Mouse (Mus musculus): ENCODE data around the gene Adamtsl2.
A peak's percentile ranks its signal among the peaks of the same experiment; 100 is the strongest.

Gene Adamtsl2

GRCm38 (mm10) chr2:27079152-27079584 lies at the start of gene Adamtsl2:
Adamtsl2 (plus strand) TSS chr2:27079379.
- peak; percentile 83 to 85 for DNase-seq (ENCODE audit: low spot score in 2 of 2)

GRCm38 (mm10) chr2:27032361-27032760 lies 46.8 kb upstream of the Adamtsl2 start:
- DNase-seq (ENCODE audit: low spot score in 2 of 2) = no peak

GRCm38 (mm10) chr2:27036003-27036402 lies 43.2 kb upstream of the Adamtsl2 start:
- DNase-seq (ENCODE audit: low spot score in 2 of 2) = no peak

DNA sequence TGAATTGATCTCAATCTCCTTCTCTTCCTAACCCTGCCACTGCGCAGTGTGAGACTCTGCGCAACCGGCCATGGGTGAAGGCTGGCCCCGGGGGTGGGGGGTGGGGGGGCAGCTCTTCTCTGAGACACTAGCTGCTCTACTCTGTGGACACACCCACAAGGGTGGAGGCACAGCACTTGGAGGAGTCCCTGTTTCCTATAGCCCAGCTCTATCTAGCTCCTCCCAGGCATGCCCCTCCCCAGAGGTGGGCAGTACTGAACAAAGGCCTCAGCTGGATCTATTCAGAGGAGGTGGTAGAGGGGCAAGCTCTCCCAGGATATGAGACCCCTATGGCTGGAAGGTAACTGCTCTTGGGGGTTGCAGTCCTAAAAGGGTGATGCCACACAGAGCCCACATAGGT lies 42.2 kb upstream of the Adamtsl2 start:
- no peak for DNase-seq (ENCODE audit: low spot score in 2 of 2)

- DNase-seq (ENCODE audit: low spot score in 2 of 2) = peak; percentile 83 to 90
These were observed 40.6 kb upstream of the Adamtsl2 start for GRCm38 (mm10) chr2:27038596-27038995.

- no peak for DNase-seq (ENCODE audit: low spot score in 2 of 2)
These were observed 39.9 kb upstream of the Adamtsl2 start for GRCm38 (mm10) chr2:27039286-27039685.

DNA sequence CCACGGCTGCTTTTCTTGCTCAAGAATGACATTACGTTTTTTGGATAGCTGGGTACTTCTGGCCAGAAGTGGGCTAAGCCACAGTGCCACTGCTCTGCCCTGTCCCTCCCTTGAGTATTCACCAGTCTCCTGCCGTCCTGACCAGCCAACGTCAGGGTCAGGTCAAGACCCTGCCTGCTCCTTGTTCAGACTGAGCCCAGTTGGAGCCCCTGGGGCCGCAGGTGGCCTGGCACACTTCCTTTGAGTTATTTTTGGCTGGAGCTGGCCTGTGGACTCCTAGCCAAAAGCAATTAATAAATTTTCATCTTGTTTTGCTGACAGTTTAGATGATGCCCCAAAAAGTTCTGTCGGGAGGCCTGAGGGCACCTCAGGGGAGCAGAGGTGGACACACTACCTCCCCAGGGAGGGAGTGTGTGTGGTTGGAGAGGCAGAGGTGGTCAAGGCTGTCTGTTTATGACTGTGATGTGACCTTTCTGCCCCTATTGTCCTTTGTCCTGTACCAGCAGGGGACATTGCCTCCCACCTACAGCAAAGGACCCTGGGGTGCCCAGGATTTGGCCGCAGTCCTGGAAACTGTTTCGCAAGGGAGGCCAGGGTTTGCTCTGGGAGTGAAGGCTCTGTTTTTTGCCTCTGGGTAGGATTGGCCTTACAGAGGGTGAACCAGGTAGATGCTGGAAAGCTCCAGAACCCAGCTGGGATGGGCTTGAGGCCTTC lies 36.9 kb upstream of the Adamtsl2 start:
- no peak for DNase-seq (ENCODE audit: low spot score in 2 of 2)

GRCm38 (mm10) chr2:27043461-27043860 lies 35.7 kb upstream of the Adamtsl2 start:
- peak; percentile 92 to 94 for DNase-seq (ENCODE audit: low spot score in 2 of 2)

- DNase-seq (ENCODE audit: low spot score in 2 of 2) = no peak
These were observed 35.0 kb upstream of the Adamtsl2 start for GRCm38 (mm10) chr2:27044166-27044565.

- DNase-seq (ENCODE audit: low spot score in 2 of 2) = no peak
These were observed 34.5 kb upstream of the Adamtsl2 start for GRCm38 (mm10) chr2:27044641-27045040.

DNA sequence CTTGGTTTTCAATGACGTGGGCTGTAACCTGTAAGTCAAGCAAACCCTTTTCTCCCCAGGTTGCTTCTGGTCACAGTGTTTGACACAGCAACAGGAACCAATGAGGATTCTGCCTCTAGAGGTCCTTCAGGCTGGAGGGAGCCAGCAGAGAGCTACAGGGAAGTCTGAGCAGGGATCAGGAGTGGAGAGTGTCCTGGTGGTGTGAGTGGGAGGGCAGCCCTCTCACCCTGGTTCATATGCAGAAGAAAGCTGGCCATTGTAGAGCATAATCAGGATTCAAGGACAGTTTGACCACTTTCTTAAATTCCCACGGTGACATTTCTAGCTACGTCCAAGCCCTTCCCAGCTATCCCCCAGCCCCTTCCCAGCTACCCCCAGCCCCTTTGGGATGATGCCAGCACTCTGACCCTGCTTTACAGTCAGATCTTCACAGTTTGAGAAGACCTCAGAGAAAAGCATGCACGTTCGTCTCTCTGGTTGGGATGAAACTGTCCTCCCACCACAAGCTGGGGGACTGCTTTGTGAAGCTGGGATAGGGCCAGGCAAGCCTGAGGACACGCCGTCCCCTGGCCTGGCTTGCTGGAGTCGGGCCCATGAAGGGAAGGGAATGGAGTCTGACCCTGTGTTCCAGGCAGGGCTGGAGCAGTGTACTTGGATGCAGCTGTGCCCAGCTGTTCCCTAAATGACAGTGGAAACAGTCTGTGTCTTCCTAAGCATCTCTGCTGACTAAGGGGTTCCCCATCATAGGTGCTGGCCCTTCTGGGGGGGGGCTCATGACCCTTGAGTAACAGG lies 33.0 kb upstream of the Adamtsl2 start:
- peak; percentile 63 to 75 for DNase-seq (ENCODE audit: low spot score in 2 of 2)

DNA sequence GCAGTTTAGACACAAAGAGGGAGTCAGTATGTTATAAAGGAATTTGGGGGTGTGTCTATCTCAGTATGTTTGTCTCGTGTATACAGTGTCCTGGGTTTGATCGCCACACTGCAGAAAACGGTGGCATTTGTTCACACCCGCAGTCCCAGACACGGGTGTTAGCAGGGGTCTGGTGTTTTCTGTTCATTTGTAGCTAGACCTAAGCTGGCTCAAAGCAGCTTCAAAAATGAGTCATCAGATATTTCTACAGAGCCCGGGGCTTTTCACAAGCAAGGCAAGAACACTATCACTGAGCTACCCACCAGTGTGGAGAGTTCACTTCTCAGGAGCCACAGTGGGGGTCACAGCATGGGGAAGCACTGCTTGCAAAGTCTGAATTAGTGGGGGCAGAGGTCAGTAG lies 29.8 kb upstream of the Adamtsl2 start:
- no peak for DNase-seq (ENCODE audit: low spot score in 2 of 2)

DNA sequence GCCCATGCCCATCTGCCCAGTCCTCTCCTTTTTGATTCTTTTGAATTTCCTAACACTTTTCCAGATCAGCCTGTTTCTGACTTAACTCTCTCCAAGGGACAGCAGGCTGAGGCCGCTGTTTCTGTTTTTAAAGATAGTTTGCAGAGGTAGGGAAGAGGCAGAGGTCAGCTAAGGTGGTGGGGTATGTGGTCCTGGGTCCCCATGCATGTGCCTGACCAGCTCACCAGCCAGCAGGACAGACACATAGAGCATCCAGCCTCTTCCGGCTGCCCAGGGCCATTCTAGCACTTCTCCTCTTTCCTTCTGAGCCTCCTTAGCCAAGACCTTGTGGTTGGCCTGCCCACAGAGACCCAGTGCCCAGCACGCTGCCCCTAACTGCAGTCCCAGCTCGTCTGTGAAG lies 20.9 kb upstream of the Adamtsl2 start:
- no peak for DNase-seq (ENCODE audit: low spot score in 2 of 2)

GRCm38 (mm10) chr2:27058751-27059150 lies 20.4 kb upstream of the Adamtsl2 start:
- DNase-seq (ENCODE audit: low spot score in 2 of 2) = no peak

GRCm38 (mm10) chr2:27059187-27059586 lies 20.0 kb upstream of the Adamtsl2 start:
- no peak for DNase-seq (ENCODE audit: low spot score in 2 of 2)

DNA sequence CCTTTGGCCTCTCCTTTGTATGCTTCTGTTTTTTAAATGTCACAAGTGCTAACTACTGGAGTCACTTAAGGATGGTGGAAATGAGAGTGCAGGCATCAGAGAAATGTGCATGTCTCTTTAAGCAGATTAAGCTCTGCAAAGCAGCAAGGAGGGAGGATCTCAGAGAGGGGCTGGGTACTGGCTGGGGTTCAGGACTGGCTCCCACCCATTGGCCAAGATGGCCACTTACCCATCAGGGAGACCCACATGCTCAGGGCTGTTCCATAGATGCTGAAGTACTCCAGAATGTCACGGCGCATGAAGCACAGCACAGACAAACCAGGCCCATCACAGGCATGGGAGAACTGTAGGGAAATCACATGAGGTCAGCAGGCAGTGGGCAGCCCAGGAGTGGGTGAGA lies 12.1 kb upstream of the Adamtsl2 start:
- DNase-seq (ENCODE audit: low spot score in 2 of 2) = no peak

DNA sequence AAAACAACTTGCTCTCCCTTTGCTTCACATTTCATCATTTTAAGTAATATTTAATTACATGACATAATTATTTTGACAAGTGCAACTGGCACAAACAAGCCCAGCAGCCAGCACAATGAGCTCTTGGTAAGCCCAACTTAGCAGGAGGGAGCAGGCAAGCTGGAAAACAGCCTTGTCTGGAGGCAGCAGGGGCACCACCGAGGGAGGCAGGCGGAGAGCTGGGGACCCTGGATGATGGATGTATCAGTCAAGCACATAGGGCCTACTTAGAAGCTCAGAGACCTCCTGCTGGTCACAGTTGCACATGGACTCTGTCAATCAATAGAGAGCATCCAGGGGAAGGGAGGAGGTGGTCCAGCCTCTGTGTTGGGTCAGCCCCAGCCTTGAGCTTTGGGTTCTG lies 11.2 kb upstream of the Adamtsl2 start:
- DNase-seq (ENCODE audit: low spot score in 2 of 2) = no peak

DNA sequence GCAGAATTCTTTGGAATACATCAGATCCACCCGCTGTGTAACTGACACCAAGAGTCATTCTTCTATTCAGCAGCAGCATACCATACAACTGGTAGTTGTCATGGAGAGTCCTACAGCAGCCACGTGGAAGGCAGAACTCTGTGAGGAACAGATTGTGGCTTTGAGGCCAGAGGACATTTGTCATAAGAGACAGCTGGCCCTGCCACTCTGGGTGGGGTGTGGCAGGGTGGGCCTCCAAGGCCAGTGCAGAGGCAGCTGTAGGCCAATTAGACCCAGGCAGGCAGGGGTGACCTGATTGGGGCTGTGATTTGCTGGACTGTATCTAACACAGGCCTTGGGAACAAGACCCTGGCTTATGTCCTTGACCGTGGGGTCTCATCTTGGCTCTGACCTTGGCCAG lies 9.5 kb upstream of the Adamtsl2 start:
- DNase-seq (ENCODE audit: low spot score in 2 of 2) = no peak

DNA sequence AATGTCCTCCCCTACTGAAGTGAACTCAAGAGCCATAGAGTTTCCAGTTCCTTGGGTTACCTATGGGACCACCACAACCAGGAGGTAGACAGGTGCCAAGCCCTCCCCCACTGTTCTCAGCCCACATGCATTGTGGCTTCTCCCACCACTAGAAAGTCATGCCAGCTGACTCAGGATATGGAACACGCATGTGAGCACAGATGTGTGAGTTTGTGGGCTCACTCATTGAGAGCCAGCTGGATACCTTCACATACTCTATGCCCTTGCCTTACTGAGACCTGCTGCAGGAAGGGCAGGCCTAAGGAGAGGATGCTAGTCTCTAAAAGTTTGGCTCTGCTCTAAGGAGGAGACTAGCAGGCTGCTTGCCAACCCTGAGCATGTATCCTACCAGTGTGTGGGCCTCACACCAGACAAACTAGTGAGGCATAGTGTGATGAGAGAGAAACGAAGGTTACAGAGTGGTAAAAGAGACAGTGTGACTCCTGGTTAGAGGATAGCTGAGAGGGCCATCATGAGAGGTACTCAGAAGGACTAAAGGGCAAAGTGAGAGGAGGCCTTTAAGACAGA lies 8.8 kb upstream of the Adamtsl2 start:
- no peak for DNase-seq (ENCODE audit: low spot score in 2 of 2)

- peak; percentile 97 to 98 for DNase-seq (ENCODE audit: low spot score in 2 of 2)
These were observed 8.0 kb upstream of the Adamtsl2 start for GRCm38 (mm10) chr2:27071137-27071536.

- DNase-seq (ENCODE audit: low spot score in 2 of 2) = no peak
These were observed 7.2 kb upstream of the Adamtsl2 start, which contains the start of gene Mymk for GRCm38 (mm10) chr2:27071978-27072377. Mymk (minus strand) TSS chr2:27072179.

DNA sequence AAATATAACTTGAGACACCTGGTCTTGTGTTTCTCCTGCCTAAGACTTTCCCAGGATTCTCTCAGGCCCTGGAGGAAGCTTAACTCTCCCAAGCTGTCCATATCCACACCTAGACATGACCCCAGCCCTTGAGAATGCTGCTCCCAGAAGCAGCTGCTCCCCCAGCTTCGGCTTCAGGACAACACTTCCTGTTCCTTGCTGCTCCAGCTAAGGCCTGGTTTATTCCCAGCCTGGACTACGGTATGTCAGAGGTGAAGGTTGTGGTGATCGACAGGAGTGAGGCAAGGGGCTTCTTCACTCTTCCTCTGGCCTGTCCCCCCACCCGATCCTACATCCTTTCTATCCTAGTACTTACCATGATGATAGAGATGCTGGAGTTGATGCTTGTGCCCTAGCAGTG lies 5.8 kb upstream of the Adamtsl2 start:
- no peak for DNase-seq (ENCODE audit: low spot score in 2 of 2)

DNA sequence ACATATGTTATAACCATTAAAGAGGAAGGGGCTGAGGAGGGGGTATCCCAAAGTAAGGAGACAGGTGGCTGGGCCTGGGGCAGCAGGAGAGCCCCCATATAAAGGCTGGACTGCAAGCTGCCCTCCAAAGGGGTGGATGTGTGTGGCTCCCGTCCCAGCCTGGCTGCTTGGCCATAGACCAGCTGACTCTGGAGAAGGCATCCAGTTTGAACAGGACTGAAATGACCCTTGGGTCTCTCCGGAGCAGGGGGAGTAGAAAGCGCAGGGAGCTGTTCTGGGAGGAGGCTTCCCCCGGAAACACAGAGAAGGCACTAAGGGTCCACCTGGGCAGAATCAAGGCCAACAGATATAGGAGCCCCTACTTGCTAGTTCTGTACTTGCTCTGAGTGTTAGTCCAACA lies 4.4 kb upstream of the Adamtsl2 start:
- no peak for DNase-seq (ENCODE audit: low spot score in 2 of 2)
